Mouse (Mus musculus): ENCODE data around the gene Acads. TPM values are rescaled to one million over a fixed set of nuclear protein-coding genes. Genes with fewer than 3 reads are reported as not detected.
"Not testable (repeated sequence)": the region's sequence is repeated elsewhere in the genome, so short reads cannot be mapped to it uniquely, and the experiment has no call there.

The Acads gene
- polyA plus RNA-seq, 1 experiment from 2014 or later: 45.6 TPM

DNA sequence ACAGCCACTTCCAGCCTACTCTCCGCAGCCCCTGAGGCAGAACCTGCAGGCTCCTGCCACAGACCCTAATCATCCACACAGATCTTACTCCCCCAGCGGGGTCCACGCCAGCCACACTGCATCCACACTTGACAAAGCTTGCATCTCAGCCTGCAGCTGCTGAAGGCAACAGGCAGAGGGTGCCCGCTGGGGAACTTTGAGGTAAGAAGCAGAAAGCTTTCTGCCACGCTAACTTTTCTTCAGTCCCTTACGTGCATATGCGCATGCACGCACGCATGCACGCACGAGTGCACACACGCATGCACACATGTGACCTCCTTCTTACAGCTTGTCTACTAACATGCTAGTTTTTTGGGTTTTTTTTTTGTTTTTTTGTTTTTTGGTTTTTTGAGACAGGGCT, 5.9 kb downstream of the Acads start:
- Histone ChIP-seq H3K27ac (no peak overlapping the region), H3K4me2 (no peak overlapping the region), H3K9ac (no peak overlapping the region), H3K4me1 (no peaks in the 10 kb centered on the region), H3K9me3 (no peaks in the 10 kb centered on the region), H3K36me3 (peaks cover 68% of the 10 kb centered on the region), H3K27me3 (no peaks in the 10 kb centered on the region), H3K4me3 (no peak overlapping the region)
- ATAC-seq (ENCODE audit: insufficient number of reproducible peaks, low FRiP score, low TSS enrichment, low read depth): no peak
- WGBS: 95% methylated on average over 12 of the region's 12 CpGs

DNA sequence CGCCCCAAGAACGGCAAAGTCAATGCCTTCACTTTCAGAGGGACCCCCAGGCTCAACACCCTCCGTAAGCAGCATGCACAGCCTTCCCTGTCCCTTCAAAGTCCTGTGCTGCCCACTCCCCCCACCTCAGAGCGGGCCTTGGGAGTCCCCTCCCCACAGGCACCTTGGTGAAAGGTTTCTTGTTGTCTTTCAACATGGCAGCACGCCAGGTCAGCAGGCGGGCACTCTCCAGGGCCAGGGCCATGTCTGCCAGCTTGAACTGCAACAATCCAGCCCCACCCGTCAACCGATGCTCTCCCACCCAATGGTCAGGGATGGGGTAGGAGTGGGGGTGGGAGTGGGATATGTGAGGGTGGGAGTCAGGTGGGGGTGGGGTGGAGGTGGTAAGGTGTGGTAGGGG, 8.0 kb downstream of the Acads start:
- no peak overlapping the region for H3K4me3 ChIP-seq
- no peak overlapping the region for H3K9ac ChIP-seq
- no peak overlapping the region for H3K27ac ChIP-seq
- H3K4me1 ChIP-seq: no peaks in the 10 kb centered on the region
- no peak for ATAC-seq (ENCODE audit: insufficient number of reproducible peaks, low FRiP score, low TSS enrichment, low read depth)
- no peaks in the 10 kb centered on the region for H3K9me3 ChIP-seq
- 89% methylated on average over 7 of the region's 8 CpGs for WGBS
- H3K36me3 ChIP-seq: peaks cover 61% of the 10 kb centered on the region
- H3K4me2 ChIP-seq: no peak overlapping the region
- no peaks in the 10 kb centered on the region for H3K27me3 ChIP-seq

DNA sequence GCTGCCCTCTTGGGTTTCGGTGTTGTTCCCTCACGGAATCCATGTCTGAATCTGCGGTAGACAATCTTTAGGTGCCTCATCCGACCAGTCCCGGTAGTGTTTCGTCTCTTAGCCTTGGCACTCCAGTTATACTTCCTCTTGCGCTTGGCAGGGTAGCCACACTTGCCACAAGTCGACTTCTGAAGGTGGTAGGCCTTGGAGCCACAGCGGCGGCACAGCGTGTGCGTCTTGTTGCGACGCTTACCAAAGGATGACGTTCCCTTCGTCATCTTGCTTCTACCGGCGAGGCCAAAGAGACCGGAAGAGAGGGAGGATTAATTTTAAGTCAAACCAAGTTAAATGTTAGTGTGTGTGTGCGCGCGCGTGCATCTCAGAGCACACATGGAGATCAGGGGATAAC, 15.9 kb downstream of the Acads start:
- H3K27ac ChIP-seq; H3K9ac ChIP-seq; H3K9me3 ChIP-seq; H3K4me2 ChIP-seq; ATAC-seq (ENCODE audit: insufficient number of reproducible peaks, low FRiP score, low TSS enrichment, low read depth); H3K27me3 ChIP-seq; H3K4me3 ChIP-seq; H3K4me1 ChIP-seq: not testable (repeated sequence)
- 96% methylated on average over 23 of the region's 23 CpGs for WGBS
- peaks cover 36% of the 10 kb centered on the region for H3K36me3 ChIP-seq

DNA sequence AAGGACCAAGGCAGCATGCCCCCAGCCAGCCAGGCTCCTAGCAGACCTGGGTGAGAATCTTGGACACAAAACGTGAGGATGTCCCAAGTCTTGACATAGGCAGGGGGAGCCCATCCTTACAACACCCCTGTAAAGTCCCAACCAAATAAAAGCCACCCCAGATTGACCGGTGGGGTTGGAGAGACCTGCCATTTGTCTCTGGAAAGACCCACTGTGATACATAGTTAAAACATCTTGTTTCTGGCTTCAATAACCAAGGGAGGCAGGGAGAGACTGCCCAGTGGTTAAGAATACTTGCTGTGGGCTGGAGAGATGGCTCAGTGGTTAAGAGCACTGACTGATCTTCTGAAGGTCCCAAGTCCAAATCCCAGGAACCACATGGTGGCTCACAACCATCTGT, 16.9 kb downstream of the Acads start:
- H3K9ac ChIP-seq: no peak overlapping the region
- H3K27me3 ChIP-seq: no peaks in the 10 kb centered on the region
- no peaks in the 10 kb centered on the region for H3K4me1 ChIP-seq
- 85% methylated on average over 2 of the region's 2 CpGs for WGBS
- peaks cover 37% of the 10 kb centered on the region for H3K36me3 ChIP-seq
- H3K27ac ChIP-seq: no peak overlapping the region
- no peak for ATAC-seq (ENCODE audit: insufficient number of reproducible peaks, low FRiP score, low TSS enrichment, low read depth)
- no peaks in the 10 kb centered on the region for H3K9me3 ChIP-seq
- no peak overlapping the region for H3K4me3 ChIP-seq
- H3K4me2 ChIP-seq: no peak overlapping the region

DNA sequence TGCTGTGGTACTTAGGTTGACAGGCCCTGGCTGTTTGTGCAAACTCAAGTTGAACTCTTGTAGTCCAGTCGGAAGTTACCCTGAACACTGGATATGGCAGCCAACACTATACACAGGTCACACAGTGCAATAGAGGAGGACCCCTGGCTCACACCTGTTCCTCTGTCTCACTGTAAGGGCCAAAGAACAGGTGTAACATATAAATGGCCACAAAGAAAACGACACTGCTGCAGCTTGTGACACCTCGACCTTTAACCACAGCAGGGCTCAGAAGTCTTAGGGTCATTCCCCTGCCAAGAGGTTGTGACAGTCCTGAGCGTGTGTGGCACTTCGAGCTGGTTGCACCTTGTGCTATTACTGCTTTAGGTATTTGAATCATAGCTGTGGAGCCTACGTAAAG, 18.7 kb downstream of the Acads start:
- no peak overlapping the region for H3K27ac ChIP-seq
- ATAC-seq (ENCODE audit: insufficient number of reproducible peaks, low FRiP score, low TSS enrichment, low read depth): no peak; the same call in 1 of the 2 replicates
- H3K4me1 ChIP-seq: no peaks in the 10 kb centered on the region
- H3K9ac ChIP-seq: no peak overlapping the region
- peaks cover 54% of the 10 kb centered on the region for H3K36me3 ChIP-seq
- H3K4me2 ChIP-seq: no peak overlapping the region
- H3K4me3 ChIP-seq: no peak overlapping the region
- H3K9me3 ChIP-seq: no peaks in the 10 kb centered on the region
- no peaks in the 10 kb centered on the region for H3K27me3 ChIP-seq
- WGBS: 76% methylated on average over 6 of the region's 6 CpGs

DNA sequence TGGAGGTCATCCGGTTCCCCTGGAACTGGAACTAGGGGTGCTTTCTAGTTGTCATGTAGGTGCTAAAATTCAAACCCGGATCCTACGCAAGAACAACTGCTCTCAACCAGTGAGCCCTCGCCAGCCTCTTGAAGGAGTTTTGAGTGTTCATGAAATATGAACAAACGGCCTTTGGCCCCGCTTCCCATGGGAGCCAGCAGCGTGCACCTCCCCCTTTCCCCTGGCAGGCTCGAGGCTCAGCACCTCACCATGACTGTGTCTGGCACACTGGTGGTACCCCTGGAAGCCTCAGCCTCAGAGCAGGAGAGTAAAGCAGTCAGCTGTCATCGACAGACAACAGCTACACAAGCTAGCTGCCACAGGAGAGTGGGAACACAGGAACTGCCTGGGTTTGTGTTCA, 19.2 kb downstream of the Acads start:
- no peaks in the 10 kb centered on the region for H3K4me1 ChIP-seq
- no peak overlapping the region for H3K4me2 ChIP-seq
- ATAC-seq (ENCODE audit: insufficient number of reproducible peaks, low FRiP score, low TSS enrichment, low read depth): no peak
- H3K9ac ChIP-seq: no peak overlapping the region
- no peaks in the 10 kb centered on the region for H3K9me3 ChIP-seq
- WGBS: 88% methylated on average over 9 of the region's 9 CpGs
- H3K36me3 ChIP-seq: peaks cover 59% of the 10 kb centered on the region
- no peak overlapping the region for H3K27ac ChIP-seq
- no peaks in the 10 kb centered on the region for H3K27me3 ChIP-seq
- H3K4me3 ChIP-seq: no peak overlapping the region

DNA sequence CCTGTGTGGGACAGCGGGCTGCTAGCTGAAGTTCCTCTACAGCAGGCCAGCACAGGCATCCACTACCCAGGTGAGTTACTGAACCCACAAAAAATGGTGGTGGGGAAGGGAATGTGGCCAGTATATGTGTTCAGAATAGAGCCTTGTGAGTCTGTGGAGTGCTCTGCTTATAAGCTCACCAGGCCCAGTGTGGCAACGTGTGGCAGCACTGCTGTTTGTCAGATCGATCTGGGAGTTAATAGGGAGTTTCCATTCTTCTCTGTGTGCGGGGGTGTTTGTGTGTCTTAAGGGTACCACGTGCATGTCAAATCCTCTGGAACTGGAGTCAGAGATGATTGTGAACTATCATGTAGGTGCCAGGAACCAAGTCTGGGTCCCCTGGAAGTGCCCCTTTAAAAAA, 19.6 kb downstream of the Acads start:
- peaks cover 64% of the 10 kb centered on the region for H3K36me3 ChIP-seq
- H3K4me3 ChIP-seq: no peak overlapping the region
- no peak for ATAC-seq (ENCODE audit: insufficient number of reproducible peaks, low FRiP score, low TSS enrichment, low read depth)
- no peaks in the 10 kb centered on the region for H3K4me1 ChIP-seq
- no peak overlapping the region for H3K9ac ChIP-seq
- WGBS: 81% methylated on average over 5 of the region's 5 CpGs
- H3K27me3 ChIP-seq: no peaks in the 10 kb centered on the region
- H3K27ac ChIP-seq: no peak overlapping the region
- H3K4me2 ChIP-seq: no peak overlapping the region
- no peaks in the 10 kb centered on the region for H3K9me3 ChIP-seq

DNA sequence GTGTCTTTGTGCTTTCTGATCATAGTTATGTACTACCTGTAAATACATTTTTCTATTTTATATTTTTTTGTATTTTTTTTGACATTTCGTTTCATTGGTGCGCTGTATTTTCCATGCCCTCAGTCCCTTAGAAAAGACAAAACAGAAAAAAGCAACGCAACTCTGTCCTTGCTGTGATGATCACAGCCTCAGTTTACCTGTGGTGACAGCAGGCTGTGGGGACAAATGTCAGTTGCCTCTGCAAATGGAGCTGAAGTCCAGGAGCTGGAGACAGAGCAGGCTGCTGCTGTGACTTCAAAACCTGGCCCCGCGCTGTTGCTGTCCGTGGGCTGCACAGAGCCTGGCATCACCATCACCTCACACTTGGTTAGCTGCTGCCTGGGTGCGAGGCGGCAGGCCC, 21.0 kb downstream of the Acads start, which contains the start of gene Gm10401:
Gene Gm10401, minus strand, starts transcription at position 101 of the 400 bp plus-strand sequence.
- no peak within 1 kb of the TSS for H3K4me2 ChIP-seq
- no peak within 1 kb of the TSS for H3K9ac ChIP-seq
- no peak for ATAC-seq (ENCODE audit: insufficient number of reproducible peaks, low FRiP score, low TSS enrichment, low read depth)
- peaks cover 67% of the 10 kb centered on the region for H3K36me3 ChIP-seq
- H3K27ac ChIP-seq: no peak within 1 kb of the TSS
- no peaks in the 10 kb centered on the region for H3K9me3 ChIP-seq
- H3K27me3 ChIP-seq: no peaks in the 10 kb centered on the region
- no peak within 1 kb of the TSS for H3K4me3 ChIP-seq
- 96% methylated on average over 8 of the region's 8 CpGs for WGBS
- H3K4me1 ChIP-seq: no peaks in the 10 kb centered on the region

DNA sequence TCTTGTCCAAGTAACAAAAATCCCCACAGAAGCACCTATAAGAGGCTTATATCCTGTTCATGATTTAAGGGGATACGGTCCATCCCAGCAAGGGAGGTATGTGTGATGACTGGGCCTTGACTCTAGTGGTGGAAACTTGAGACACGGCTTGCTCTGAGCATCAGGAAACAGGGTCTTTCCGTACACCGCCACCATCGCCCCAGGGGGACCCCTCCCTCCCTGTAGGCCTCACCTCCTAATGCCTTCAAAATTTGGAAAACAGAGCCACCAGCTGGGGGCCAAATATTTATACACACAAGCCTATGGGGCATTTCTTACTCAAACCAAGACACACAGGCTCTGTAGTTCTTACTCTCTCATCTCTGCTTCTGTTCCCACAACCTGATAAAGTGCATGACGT, 27.4 kb downstream of the Acads start:
- Histone ChIP-seq H3K4me1 (no peaks in the 10 kb centered on the region), H3K4me3 (no peak overlapping the region), H3K4me2 (no peak overlapping the region), H3K27ac (no peak overlapping the region), H3K9ac (no peak overlapping the region), H3K36me3 (peaks cover 84% of the 10 kb centered on the region), H3K9me3 (no peaks in the 10 kb centered on the region; the same call in 1 of the 2 replicates), H3K27me3 (no peaks in the 10 kb centered on the region)
- ATAC-seq (ENCODE audit: insufficient number of reproducible peaks, low FRiP score, low TSS enrichment, low read depth): no peak
- WGBS: 72% methylated on average over 6 of the region's 6 CpGs

DNA sequence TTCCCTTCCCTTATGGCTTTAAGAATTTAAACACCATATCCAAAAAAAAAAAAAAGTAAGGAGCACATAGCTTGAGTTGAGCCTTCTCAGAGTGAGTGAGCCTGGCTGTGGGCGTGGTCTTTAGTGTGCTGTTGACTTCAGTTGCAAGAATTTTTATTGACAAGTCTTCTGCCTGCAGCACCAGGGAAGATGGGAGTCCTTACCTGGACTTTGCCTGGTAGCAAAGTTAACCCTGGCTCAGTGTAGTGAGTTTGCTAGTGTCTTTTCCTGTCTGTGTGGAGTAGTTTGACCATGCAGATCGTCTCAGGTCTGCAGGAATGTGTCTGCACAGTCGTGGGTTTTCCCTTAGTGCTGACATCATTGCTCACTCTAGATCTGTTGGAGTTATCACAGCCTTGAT, 28.1 kb downstream of the Acads start:
- WGBS: 56% methylated on average over 3 of the region's 3 CpGs
- no peaks in the 10 kb centered on the region for H3K4me1 ChIP-seq
- H3K4me2 ChIP-seq: no peak overlapping the region
- no peaks in the 10 kb centered on the region for H3K27me3 ChIP-seq
- no peak for ATAC-seq (ENCODE audit: insufficient number of reproducible peaks, low FRiP score, low TSS enrichment, low read depth)
- H3K27ac ChIP-seq: no peak overlapping the region
- no peaks in the 10 kb centered on the region; the same call in 1 of the 2 replicates for H3K9me3 ChIP-seq
- H3K4me3 ChIP-seq: no peak overlapping the region
- H3K9ac ChIP-seq: no peak overlapping the region
- H3K36me3 ChIP-seq: peaks cover 84% of the 10 kb centered on the region

DNA sequence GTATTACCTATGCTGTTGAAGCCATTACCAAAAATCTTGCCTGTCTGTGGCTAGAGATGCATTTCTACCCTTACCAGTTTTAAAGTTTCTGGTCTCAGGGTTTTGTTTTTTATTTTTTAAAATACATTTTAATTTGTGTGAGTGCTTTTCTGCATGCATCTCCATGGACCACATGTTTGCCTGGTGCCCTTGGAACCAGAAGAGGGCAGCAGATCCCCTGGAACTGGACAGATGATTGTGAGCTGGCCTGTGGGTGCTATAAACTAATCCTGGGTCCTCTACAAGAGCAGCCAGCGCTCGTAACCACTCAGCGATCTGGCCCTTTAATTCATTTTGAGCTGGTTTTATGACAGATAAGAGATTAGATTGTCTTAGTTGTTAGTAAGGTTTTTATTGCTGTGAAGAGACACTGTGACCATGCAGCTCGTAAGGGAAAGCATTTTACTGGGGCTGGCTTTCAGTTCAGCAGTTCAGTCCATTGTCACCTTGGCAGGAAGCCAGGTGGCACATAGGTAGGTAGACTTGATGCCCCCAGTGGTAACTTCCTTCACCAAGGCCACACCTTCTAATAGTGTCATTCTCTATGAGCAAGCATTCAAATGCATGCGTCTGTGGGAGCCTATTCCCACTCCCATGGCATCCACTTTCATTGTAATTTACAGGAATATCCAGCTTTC, 29.4 kb downstream of the Acads start:
- H3K27ac ChIP-seq: no peak overlapping the region
- H3K27me3 ChIP-seq: no peaks in the 10 kb centered on the region
- no peak overlapping the region for H3K4me2 ChIP-seq
- H3K9ac ChIP-seq: no peak overlapping the region
- no peak for ATAC-seq (ENCODE audit: insufficient number of reproducible peaks, low FRiP score, low TSS enrichment, low read depth)
- H3K4me1 ChIP-seq: no peaks in the 10 kb centered on the region
- WGBS: 87% methylated on average over 5 of the region's 5 CpGs
- peaks cover 79% of the 10 kb centered on the region for H3K36me3 ChIP-seq
- H3K9me3 ChIP-seq: no peaks in the 10 kb centered on the region; the same call in 1 of the 2 replicates
- H3K4me3 ChIP-seq: no peak overlapping the region

DNA sequence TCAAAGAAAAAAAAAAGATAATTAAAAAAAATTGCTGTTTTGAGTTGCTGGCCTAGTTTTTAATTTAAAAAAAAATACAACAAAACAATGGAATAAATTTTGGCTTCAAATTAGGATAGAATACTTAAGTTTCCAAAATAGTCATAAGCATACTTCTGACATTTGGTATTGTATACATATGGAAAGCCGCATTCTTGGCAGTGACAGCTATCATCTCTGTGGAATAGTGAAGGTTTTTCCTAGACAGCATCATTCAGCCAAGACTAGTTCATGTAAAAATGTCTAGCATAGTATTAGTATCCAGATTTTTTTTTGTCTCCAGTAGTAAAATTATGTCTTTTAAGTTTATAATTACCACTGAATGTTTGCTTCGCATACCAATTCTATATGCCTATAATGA, 33.5 kb downstream of the Acads start:
- H3K27ac ChIP-seq: no peak overlapping the region
- H3K36me3 ChIP-seq: peaks cover 83% of the 10 kb centered on the region
- H3K4me3 ChIP-seq: no peak overlapping the region
- no peaks in the 10 kb centered on the region; the same call in 1 of the 2 replicates for H3K9me3 ChIP-seq
- no peak overlapping the region for H3K4me2 ChIP-seq
- 95% methylated on average over 2 of the region's 2 CpGs for WGBS
- ATAC-seq (ENCODE audit: insufficient number of reproducible peaks, low FRiP score, low TSS enrichment, low read depth): no peak
- H3K4me1 ChIP-seq: no peaks in the 10 kb centered on the region
- no peak overlapping the region for H3K9ac ChIP-seq
- no peaks in the 10 kb centered on the region for H3K27me3 ChIP-seq

DNA sequence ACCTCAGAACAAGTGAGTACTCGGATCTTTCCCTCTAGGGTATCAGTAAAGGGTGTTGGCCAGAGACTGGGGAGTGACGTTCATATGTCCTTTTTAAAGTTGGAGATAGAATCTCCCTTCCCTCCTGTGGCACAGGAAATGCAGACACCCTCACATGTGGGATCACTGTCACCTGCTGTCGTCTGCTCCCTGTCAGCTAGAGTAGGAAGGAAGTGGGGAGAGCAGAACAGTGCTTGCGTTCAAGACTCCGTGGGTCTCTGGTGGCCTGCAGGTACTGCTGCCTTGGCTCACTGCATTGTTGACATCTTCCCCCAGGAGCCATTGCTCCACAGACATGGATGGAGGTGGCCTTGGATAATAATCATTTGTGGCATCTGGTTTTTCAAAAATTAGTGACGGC, 35.7 kb downstream of the Acads start:
- no peak for ATAC-seq (ENCODE audit: insufficient number of reproducible peaks, low FRiP score, low TSS enrichment, low read depth)
- no peak overlapping the region for H3K27ac ChIP-seq
- H3K4me3 ChIP-seq: no peak overlapping the region
- H3K9ac ChIP-seq: no peak overlapping the region
- H3K27me3 ChIP-seq: no peaks in the 10 kb centered on the region
- no peaks in the 10 kb centered on the region for H3K9me3 ChIP-seq
- 83% methylated on average over 6 of the region's 6 CpGs for WGBS
- no peak overlapping the region for H3K4me2 ChIP-seq
- no peaks in the 10 kb centered on the region for H3K4me1 ChIP-seq
- peaks cover 63% of the 10 kb centered on the region for H3K36me3 ChIP-seq

All from limb, embryonic 15.5 days (tissue).